Mouse (Mus musculus) neural tube, embryonic 13.5 days (tissue): Measurements from ENCODE around the gene Nid2. TPM values are rescaled to one million over a fixed set of nuclear protein-coding genes. Genes with fewer than 3 reads are reported as not detected.
A peak's percentile ranks its signal among the peaks of the same experiment; 100 is the strongest.

Source experiments
- ATAC-seq: fragments of 200-750 bp; cut with Nextera tagmentation; 2 replicates; pipeline ENCODE4 v1.8.0; 2017; ENCODE audit warnings: low read depth, mild to moderate bottlenecking, moderate TSS enrichment, moderate library complexity
- H3K27ac ChIP-seq: fragments of 300-500 bp; sonication (generic); replicated peaks from 2 replicates; pipeline ENCODE4 v1.5.1; 2015; ENCODE audit warnings: moderate library complexity, mild to moderate bottlenecking, inconsistent platforms
- H3K27me3 ChIP-seq: fragments of 300-500 bp; sonication (generic); 2 replicates; pipeline ENCODE4 v1.6.1; 2015; ENCODE audit warnings: mild to moderate bottlenecking, inconsistent platforms
- H3K36me3 ChIP-seq: fragments of 300-500 bp; sonication (generic); 2 replicates; pipeline ENCODE4 v1.6.1; 2015; ENCODE audit warnings: mild to moderate bottlenecking, inconsistent platforms
- H3K4me1 ChIP-seq: fragments of 300-500 bp; sonication (generic); replicated peaks from 2 replicates; pipeline ENCODE4 v1.6.1; 2015; ENCODE audit warnings: inconsistent platforms
- H3K4me2 ChIP-seq: fragments of 300-500 bp; sonication (generic); 2 replicates; pipeline ENCODE4 v1.6.1; 2015; ENCODE audit warnings: inconsistent platforms, mild to moderate bottlenecking, moderate library complexity
- H3K4me3 ChIP-seq: fragments of 300-500 bp; sonication (generic); 2 replicates; pipeline ENCODE4 v1.5.1; 2015; ENCODE audit warnings: mild to moderate bottlenecking, inconsistent platforms
- H3K9ac ChIP-seq: fragments of 300-500 bp; sonication (generic); 2 replicates; pipeline ENCODE4 v1.6.1; 2015; ENCODE audit warnings: moderate library complexity, mild to moderate bottlenecking, inconsistent platforms
- H3K9me3 ChIP-seq: fragments of 300-500 bp; sonication (generic); 2 replicates; pipeline ENCODE4 v1.6.1; 2016; ENCODE audit warnings: inconsistent platforms
- WGBS: fragments of 180-500 bp; shearing (Covaris S2); methylation state at CpG from one replicate; pipeline ENCODE4 v1.1.7; 2015; 5-methylcytosine and 5-hydroxymethylcytosine counted together
- polyA plus RNA-seq: library from polyadenylated mRNA; unstranded; fragments of >200 nt; fragmentation: Nextera tagmentation; extraction: Ambion mirVana; gene quantifications from 2 replicates; pipeline ENCODE4 v1.2.1, GENCODE M21; 2015

Gene Nid2
- polyA plus RNA-seq, 1 experiment from 2014 or later, result 56.6 TPM

GRCm38 (mm10) chr14:19728737-19729136 is 22.3 kb upstream of the Nid2 start:
- peaks cover 5% of the 10 kb centered on the region for H3K4me1 ChIP-seq
- ATAC-seq, result no peak

GRCm38 (mm10) chr14:19732097-19732496 is 19.0 kb upstream of the Nid2 start:
- Histone ChIP-seq H3K9me3 (no peaks in the 10 kb centered on the region), H3K36me3 (no peaks in the 10 kb centered on the region), H3K4me3 (no peak overlapping the region), H3K4me1 (peaks cover 14% of the 10 kb centered on the region), H3K27ac (no peak overlapping the region), H3K9ac (no peak overlapping the region), H3K27me3 (no peaks in the 10 kb centered on the region), H3K4me2 (no peak overlapping the region)
- 89% methylated on average over 2 of the region's 2 CpGs for WGBS
- ATAC-seq, result no peak

More at GRCm38 (mm10) chr14:19728737-19729136, 22.3 kb upstream of the Nid2 start:
- Histone ChIP-seq H3K36me3 (no peaks in the 10 kb centered on the region), H3K4me2 (no peak overlapping the region), H3K27me3 (no peaks in the 10 kb centered on the region), H3K9ac (no peak overlapping the region), H3K4me3 (no peak overlapping the region), H3K27ac (no peak overlapping the region), H3K9me3 (no peaks in the 10 kb centered on the region)
- WGBS, result 72% methylated on average over 7 of the region's 7 CpGs

GRCm38 (mm10) chr14:19733490-19734282 is 17.4 kb upstream of the Nid2 start:
- Histone ChIP-seq H3K9ac (no peak overlapping the region), H3K27ac (peak overlapping the region; percentile 52; the same call in 1 of the 2 replicates), H3K4me3 (no peak overlapping the region), H3K9me3 (no peaks in the 10 kb centered on the region), H3K4me2 (no peak overlapping the region), H3K4me1 (peaks cover 25% of the 10 kb centered on the region), H3K36me3 (no peaks in the 10 kb centered on the region), H3K27me3 (no peaks in the 10 kb centered on the region)
- 56% methylated on average over 4 of the region's 4 CpGs for WGBS
- no peak for ATAC-seq

DNA sequence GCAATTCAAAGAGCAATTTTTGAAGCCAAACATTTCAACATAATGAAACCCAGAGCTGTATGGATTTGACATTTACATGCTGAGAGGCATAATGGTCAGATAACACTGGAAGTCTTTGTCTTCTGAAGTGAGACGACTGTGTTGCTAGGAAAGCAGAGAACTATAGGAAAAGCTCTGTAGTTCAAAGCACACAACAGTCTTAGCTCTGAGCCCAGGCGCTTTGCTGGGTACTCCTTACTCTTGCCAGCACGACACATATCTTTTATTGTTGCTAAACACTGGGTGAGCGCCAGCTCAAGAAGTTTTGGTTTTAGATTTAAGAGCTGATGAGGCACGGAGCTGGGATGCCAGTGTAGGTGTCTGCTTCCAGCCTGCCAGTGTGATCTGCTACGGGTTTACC is 15.8 kb upstream of the Nid2 start:
- no peak for ATAC-seq
- H3K9me3 ChIP-seq, result no peaks in the 10 kb centered on the region
- H3K9ac ChIP-seq, result no peak overlapping the region
- H3K27ac ChIP-seq, result no peak overlapping the region
- no peaks in the 10 kb centered on the region; the same call in 1 of the 2 replicates for H3K27me3 ChIP-seq
- peaks cover 26% of the 10 kb centered on the region for H3K4me1 ChIP-seq
- no peak overlapping the region for H3K4me3 ChIP-seq
- no peaks in the 10 kb centered on the region for H3K36me3 ChIP-seq
- 39% methylated on average over 6 of the region's 6 CpGs for WGBS
- no peak overlapping the region for H3K4me2 ChIP-seq

DNA sequence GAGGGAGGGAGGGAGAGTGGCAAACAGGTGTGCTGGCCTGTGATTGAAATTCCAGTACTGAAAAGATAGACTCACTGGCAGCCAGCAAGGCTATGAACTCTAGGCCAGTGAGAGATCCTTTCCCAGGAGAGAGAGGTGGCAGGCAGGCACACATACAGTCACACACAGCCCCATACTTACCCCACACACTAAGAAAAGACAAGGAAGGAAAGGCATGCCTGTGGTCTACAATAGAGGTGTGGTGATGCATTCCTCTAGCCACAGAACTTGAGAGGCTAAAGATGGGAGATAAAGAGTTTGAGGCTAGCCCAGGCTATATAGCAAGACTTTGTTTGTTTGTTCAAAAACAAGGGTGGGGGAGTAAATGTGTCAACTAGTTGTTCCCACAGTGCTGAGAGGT is 13.5 kb upstream of the Nid2 start:
- no peak overlapping the region for H3K4me2 ChIP-seq
- H3K9me3 ChIP-seq, result no peaks in the 10 kb centered on the region
- H3K27me3 ChIP-seq, result no peaks in the 10 kb centered on the region; the same call in 1 of the 2 replicates
- H3K27ac ChIP-seq, result peak overlapping the region; percentile 61
- no peaks in the 10 kb centered on the region for H3K36me3 ChIP-seq
- no peak overlapping the region for H3K9ac ChIP-seq
- H3K4me3 ChIP-seq, result no peak overlapping the region
- peaks cover 26% of the 10 kb centered on the region for H3K4me1 ChIP-seq
- ATAC-seq, result no peak

DNA sequence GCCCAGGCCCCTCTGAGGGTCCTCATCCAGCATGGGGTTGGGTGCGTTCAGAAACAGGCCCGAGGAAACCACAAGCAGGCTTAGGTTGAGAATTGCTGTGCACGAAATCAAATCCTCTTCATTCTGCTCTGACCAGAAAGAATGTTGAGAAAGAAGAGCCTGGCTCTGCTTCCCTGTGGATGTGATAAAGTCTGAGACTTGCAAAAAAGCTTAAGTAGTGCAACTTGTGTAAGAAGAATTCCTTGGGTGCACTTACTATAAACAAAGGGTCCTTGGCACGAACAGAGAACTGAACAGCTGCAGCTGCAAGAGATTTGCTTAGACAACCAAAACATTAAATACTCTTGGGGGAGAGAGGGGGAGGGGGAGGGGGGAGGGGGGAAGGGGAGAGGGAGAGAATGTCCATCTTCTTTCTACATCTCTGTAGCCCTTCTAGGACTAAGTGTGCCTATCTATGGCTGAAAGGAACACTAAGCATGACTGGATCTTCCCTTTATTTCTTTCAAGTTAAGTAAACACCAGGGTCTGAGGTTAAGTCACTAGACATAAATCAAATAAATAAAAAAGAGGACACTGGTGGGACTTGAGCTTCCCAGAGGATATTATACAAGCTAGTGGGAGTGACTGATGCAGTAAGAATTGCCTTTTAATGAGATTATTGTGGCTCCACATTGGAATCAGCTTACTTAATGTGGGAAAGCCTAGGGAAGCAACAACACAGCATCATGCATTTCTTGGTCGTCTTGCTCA is 12.8 kb upstream of the Nid2 start:
- no peaks in the 10 kb centered on the region for H3K9me3 ChIP-seq
- peaks cover 25% of the 10 kb centered on the region for H3K4me1 ChIP-seq
- no peak for ATAC-seq
- no peak overlapping the region for H3K4me3 ChIP-seq
- H3K27me3 ChIP-seq, result no peaks in the 10 kb centered on the region; the same call in 1 of the 2 replicates
- H3K36me3 ChIP-seq, result no peaks in the 10 kb centered on the region
- WGBS, result 35% methylated on average over 5 of the region's 5 CpGs
- H3K4me2 ChIP-seq, result no peak overlapping the region
- H3K27ac ChIP-seq, result peak overlapping the region; percentile 61
- no peak overlapping the region for H3K9ac ChIP-seq

DNA sequence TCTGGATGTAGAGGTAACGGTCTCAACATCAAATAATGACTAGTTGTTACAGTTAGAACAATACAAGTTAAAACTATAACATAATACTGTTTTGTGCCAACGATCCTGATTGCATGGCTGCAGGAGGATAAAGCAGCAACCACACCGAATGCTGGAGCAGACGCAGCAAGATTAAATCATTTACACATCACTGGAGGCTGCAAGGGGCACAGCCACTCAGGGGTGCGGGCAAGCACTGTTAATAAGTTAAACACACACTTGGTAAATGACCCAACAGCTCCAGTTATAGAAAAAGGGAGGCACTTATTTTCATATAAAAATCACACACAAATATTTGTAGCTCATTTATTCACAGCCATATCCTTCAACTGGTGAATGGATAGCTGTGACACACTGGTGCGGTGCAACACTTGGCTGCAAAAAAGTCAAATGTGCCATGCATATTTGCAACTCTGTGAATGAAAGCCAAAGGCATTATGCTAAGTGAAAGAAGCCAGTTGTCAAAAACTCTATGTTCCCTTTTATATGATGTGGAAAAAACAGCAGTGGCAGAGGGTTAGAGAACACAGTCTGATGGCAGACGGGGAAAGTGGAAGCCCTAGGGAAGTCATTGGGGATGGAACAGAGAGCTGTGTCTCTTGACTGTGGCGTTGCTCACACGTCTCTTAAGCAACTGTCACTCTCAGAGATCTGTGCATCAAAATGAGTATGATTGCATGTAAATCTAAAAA is 11.5 kb upstream of the Nid2 start:
- no peaks in the 10 kb centered on the region; the same call in 1 of the 2 replicates for H3K27me3 ChIP-seq
- H3K36me3 ChIP-seq, result no peaks in the 10 kb centered on the region
- H3K4me1 ChIP-seq, result peaks cover 18% of the 10 kb centered on the region
- no peak for ATAC-seq
- H3K4me2 ChIP-seq, result no peak overlapping the region
- no peak overlapping the region for H3K9ac ChIP-seq
- H3K27ac ChIP-seq, result no peak overlapping the region
- H3K4me3 ChIP-seq, result no peak overlapping the region
- H3K9me3 ChIP-seq, result no peaks in the 10 kb centered on the region
- WGBS, result 53% methylated on average over 9 of the region's 9 CpGs

- no peaks in the 10 kb centered on the region for H3K9me3 ChIP-seq
- no peaks in the 10 kb centered on the region; the same call in 1 of the 2 replicates for H3K27me3 ChIP-seq
- ATAC-seq, result no peak
- H3K36me3 ChIP-seq, result no peaks in the 10 kb centered on the region
- 95% methylated on average over 6 of the region's 6 CpGs for WGBS
- peaks cover 18% of the 10 kb centered on the region for H3K4me1 ChIP-seq
- no peak overlapping the region for H3K4me3 ChIP-seq
- H3K27ac ChIP-seq, result no peak overlapping the region
- H3K9ac ChIP-seq, result no peak overlapping the region
- H3K4me2 ChIP-seq, result no peak overlapping the region
Measured at GRCm38 (mm10) chr14:19740147-19740738, 10.8 kb upstream of the Nid2 start.

GRCm38 (mm10) chr14:19744876-19745275 is 6.2 kb upstream of the Nid2 start:
- no peak for ATAC-seq
- Histone ChIP-seq H3K36me3 (no peaks in the 10 kb centered on the region), H3K4me1 (no peaks in the 10 kb centered on the region), H3K4me3 (no peak overlapping the region), H3K27ac (no peak overlapping the region), H3K27me3 (peaks cover 12% of the 10 kb centered on the region), H3K9me3 (no peaks in the 10 kb centered on the region), H3K4me2 (no peak overlapping the region), H3K9ac (no peak overlapping the region)
- 86% methylated on average over 5 of the region's 5 CpGs for WGBS

- Histone ChIP-seq H3K9ac (no peak overlapping the region), H3K4me2 (no peak overlapping the region), H3K27ac (no peak overlapping the region), H3K9me3 (no peaks in the 10 kb centered on the region), H3K4me1 (peaks cover 10% of the 10 kb centered on the region), H3K36me3 (no peaks in the 10 kb centered on the region), H3K27me3 (peaks cover 25% of the 10 kb centered on the region), H3K4me3 (no peak overlapping the region)
- ATAC-seq, result no peak
- 85% methylated on average over 2 of the region's 2 CpGs for whole genome bisulfite sequencing
Measured at GRCm38 (mm10) chr14:19746232-19746631, 4.8 kb upstream of the Nid2 start.

DNA sequence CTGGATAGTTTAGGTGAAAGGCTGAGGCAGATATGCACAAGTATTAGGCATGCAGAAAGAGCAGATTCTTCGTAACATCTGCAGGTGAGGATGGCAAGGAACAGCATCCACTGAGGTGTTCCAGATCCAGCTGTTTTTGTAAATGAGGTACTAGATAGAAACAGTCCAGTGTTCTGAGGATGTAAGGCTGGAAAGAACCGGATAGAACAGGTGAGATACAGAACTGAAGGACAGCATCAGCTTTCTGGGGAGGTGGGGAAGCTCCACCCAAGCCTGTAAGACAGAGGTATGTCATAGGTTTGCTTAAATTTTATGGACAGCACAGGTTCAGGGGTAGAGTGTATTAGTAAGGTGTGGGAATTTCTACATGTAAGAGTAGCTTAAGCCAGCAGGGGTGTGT is 4.3 kb upstream of the Nid2 start:
- Histone ChIP-seq H3K27me3 (peaks cover 30% of the 10 kb centered on the region), H3K36me3 (no peaks in the 10 kb centered on the region), H3K9ac (no peak overlapping the region), H3K9me3 (no peaks in the 10 kb centered on the region), H3K4me2 (no peak overlapping the region), H3K27ac (no peak overlapping the region), H3K4me1 (peaks cover 15% of the 10 kb centered on the region), H3K4me3 (no peak overlapping the region)
- no peak for ATAC-seq
- WGBS, result 83% methylated on average over 2 of the region's 2 CpGs

GRCm38 (mm10) chr14:19749743-19750142 is 1.3 kb upstream of the Nid2 start:
- peaks cover 24% of the 10 kb centered on the region for H3K4me1 ChIP-seq
- ATAC-seq, result no peak
- no peaks in the 10 kb centered on the region for H3K9me3 ChIP-seq
- no peaks in the 10 kb centered on the region for H3K36me3 ChIP-seq
- H3K9ac ChIP-seq, result no peak overlapping the region
- peak overlapping the region; percentile 73; the same call in 1 of the 2 replicates for H3K4me2 ChIP-seq
- no peak overlapping the region for H3K4me3 ChIP-seq
- H3K27me3 ChIP-seq, result peaks cover 50% of the 10 kb centered on the region
- no peak overlapping the region for H3K27ac ChIP-seq
- 27% methylated on average over 2 of the region's 2 CpGs for WGBS
